Mouse (Mus musculus) hindbrain, embryonic 12.5 days (tissue): ENCODE measurements around the gene Klhdc7b. TPM values are rescaled to one million over a fixed set of nuclear protein-coding genes. Genes with fewer than 3 reads are reported as not detected.
"Not testable (repeated sequence)": the region's sequence is repeated elsewhere in the genome, so short reads cannot be mapped to it uniquely, and the experiment has no call there.

ENCODE experiments used
- ATAC-seq: fragments of 200-750 bp; cut with Nextera tagmentation; 2 replicates; pipeline ENCODE4 v1.8.0; 2017; ENCODE audit warnings: moderate TSS enrichment; ENCODE audit not compliant: low FRiP score
- H3K27ac ChIP-seq: fragments of 300-500 bp; sonication (generic); 2 replicates; pipeline ENCODE4 v1.5.1; 2016; ENCODE audit warnings: mild to moderate bottlenecking
- H3K27me3 ChIP-seq: fragments of 300-500 bp; sonication (generic); 2 replicates; pipeline ENCODE4 v1.6.1; 2016; ENCODE audit warnings: mild to moderate bottlenecking
- H3K36me3 ChIP-seq: fragments of 300-500 bp; sonication (generic); 2 replicates; pipeline ENCODE4 v1.6.1; 2016; ENCODE audit warnings: mild to moderate bottlenecking
- H3K4me1 ChIP-seq: fragments of 300-500 bp; sonication (generic); 2 replicates; pipeline ENCODE4 v1.6.1; 2016
- H3K4me2 ChIP-seq: fragments of 300-500 bp; sonication (generic); replicated peaks from 2 replicates; pipeline ENCODE4 v1.6.1; 2016; ENCODE audit warnings: mild to moderate bottlenecking
- H3K4me3 ChIP-seq: fragments of 300-500 bp; sonication (generic); 2 replicates; pipeline ENCODE4 v1.5.1; 2016; ENCODE audit warnings: mild to moderate bottlenecking
- H3K9ac ChIP-seq: fragments of 300-500 bp; sonication (generic); 2 replicates; pipeline ENCODE4 v1.6.1; 2016; ENCODE audit warnings: mild to moderate bottlenecking, moderate library complexity
- H3K9me3 ChIP-seq: fragments of 300-500 bp; sonication (generic); replicated peaks from 2 replicates; pipeline ENCODE4 v1.6.1; 2016; ENCODE audit warnings: mild to moderate bottlenecking
- WGBS: fragments of 180-500 bp; shearing (Covaris S2); methylation state at CpG from one replicate; pipeline ENCODE4 v1.1.7; 2016; 5-methylcytosine and 5-hydroxymethylcytosine counted together
- polyA plus RNA-seq: library from polyadenylated mRNA; unstranded; fragments of >200 nt; fragmentation: Nextera tagmentation; extraction: Ambion mirVana; gene quantifications from 2 replicates; pipeline ENCODE4 v1.2.1, GENCODE M21; 2016

The Klhdc7b gene
- polyA plus RNA-seq, 1 experiment from 2014 or later = not detected

- peaks cover 14% of the 10 kb centered on the region; the same call in 1 of the 2 replicates for H3K9me3 ChIP-seq
- ATAC-seq = no peak
- H3K4me3 ChIP-seq = no peak within 1 kb of the TSS
- no peak within 1 kb of the TSS for H3K9ac ChIP-seq
- H3K36me3 ChIP-seq = no peaks in the 10 kb centered on the region
- 85% methylated on average over 24 of the region's 24 CpGs for WGBS
- no peaks in the 10 kb centered on the region for H3K27me3 ChIP-seq
- no peaks in the 10 kb centered on the region for H3K4me1 ChIP-seq
- H3K27ac ChIP-seq = no peak within 1 kb of the TSS
- H3K4me2 ChIP-seq = no peak within 1 kb of the TSS
These were observed 25.4 kb downstream of the Klhdc7b start, which contains the start of gene Syce3 for GRCm38 (mm10) chr15:89410118-89410517. Gene Syce3 (minus strand): TSS chr15:89410503.

DNA sequence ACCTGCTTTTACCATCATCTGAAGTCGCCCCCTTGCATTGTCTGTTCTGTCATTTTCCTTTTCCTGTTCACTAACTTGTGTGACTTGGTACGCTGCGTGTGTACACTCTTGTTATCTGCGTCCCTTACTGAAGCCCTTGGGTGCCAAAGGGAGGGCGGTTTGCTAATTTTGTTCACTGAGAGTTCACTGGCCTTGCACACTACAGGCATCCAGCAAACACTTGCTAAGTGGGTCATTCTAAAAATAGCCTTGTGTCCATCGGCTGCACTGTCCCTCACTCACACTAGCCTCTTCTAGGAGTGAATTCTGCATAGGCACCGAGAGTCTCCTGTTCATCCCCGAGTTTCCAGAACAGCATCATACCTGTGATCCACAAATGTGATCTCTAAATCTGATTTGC, 30.6 kb downstream of the Klhdc7b start:
- no peak overlapping the region for H3K9ac ChIP-seq
- no peak overlapping the region for H3K4me3 ChIP-seq
- WGBS = 88% methylated on average over 8 of the region's 8 CpGs
- peaks cover 35% of the 10 kb centered on the region for H3K36me3 ChIP-seq
- H3K27me3 ChIP-seq = no peaks in the 10 kb centered on the region
- ATAC-seq = no peak
- no peak overlapping the region for H3K4me2 ChIP-seq
- H3K27ac ChIP-seq = no peak overlapping the region
- no peaks in the 10 kb centered on the region for H3K4me1 ChIP-seq
- no peaks in the 10 kb centered on the region for H3K9me3 ChIP-seq

GRCm38 (mm10) chr15:89421938-89422337, 37.2 kb downstream of the Klhdc7b start:
- whole genome bisulfite sequencing = 94% methylated on average over 9 of the region's 9 CpGs
- ATAC-seq = no peak
- H3K36me3 ChIP-seq = peaks cover 68% of the 10 kb centered on the region

GRCm38 (mm10) chr15:89424621-89425020, 39.9 kb downstream of the Klhdc7b start:
- Histone ChIP-seq H3K4me3 (no peak overlapping the region), H3K36me3 (peaks cover 52% of the 10 kb centered on the region), H3K27me3 (no peaks in the 10 kb centered on the region), H3K27ac (no peak overlapping the region), H3K4me2 (no peak overlapping the region), H3K9me3 (no peaks in the 10 kb centered on the region), H3K4me1 (peaks cover 16% of the 10 kb centered on the region), H3K9ac (no peak overlapping the region)
- WGBS = 84% methylated on average over 8 of the region's 8 CpGs
- no peak for ATAC-seq

More at GRCm38 (mm10) chr15:89421938-89422337, 37.2 kb downstream of the Klhdc7b start:
- no peaks in the 10 kb centered on the region for H3K9me3 ChIP-seq
- no peak overlapping the region for H3K4me2 ChIP-seq
- H3K4me1 ChIP-seq = peaks cover 7% of the 10 kb centered on the region
- H3K9ac ChIP-seq = no peak overlapping the region
- no peaks in the 10 kb centered on the region for H3K27me3 ChIP-seq
- no peak overlapping the region for H3K27ac ChIP-seq
- H3K4me3 ChIP-seq = no peak overlapping the region

GRCm38 (mm10) chr15:89425711-89426121, 41.0 kb downstream of the Klhdc7b start, which contains the start of gene Cpt1b:
Gene Cpt1b (minus strand): TSS chr15:89425863.
- 0 out of 2 replicates have a peak within 1 kb of the TSS, but pooled peaks have one; percentile 6 for H3K4me2 ChIP-seq
- H3K9me3 ChIP-seq = no peaks in the 10 kb centered on the region
- H3K27ac ChIP-seq = no peak within 1 kb of the TSS
- H3K4me1 ChIP-seq = peaks cover 20% of the 10 kb centered on the region
- WGBS = 19% methylated on average over 6 of the region's 6 CpGs
- peaks cover 42% of the 10 kb centered on the region for H3K36me3 ChIP-seq
- H3K27me3 ChIP-seq = no peaks in the 10 kb centered on the region
- ATAC-seq = no peak
- H3K4me3 ChIP-seq = no peak within 1 kb of the TSS
- no peak within 1 kb of the TSS for H3K9ac ChIP-seq

DNA sequence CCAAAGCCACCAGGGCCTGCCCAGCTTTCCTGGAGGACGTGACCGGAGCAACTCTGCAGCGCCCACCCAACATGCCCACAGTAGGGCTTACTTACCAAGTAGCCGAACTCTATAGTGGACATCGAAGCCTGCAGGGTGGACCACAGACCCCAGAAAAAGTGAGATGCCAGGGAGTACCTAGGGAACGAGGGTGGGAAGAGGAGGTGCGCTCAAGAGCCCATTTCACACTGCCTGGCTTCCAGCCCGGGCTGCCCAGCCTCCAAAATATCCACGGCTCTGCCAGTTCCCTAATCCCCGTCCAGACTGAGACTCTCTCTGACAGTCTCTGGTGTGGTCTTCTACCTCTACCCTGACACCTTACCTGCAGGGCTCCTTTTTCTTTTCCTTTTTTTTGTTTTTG, 42.0 kb downstream of the Klhdc7b start:
- no peak for ATAC-seq

DNA sequence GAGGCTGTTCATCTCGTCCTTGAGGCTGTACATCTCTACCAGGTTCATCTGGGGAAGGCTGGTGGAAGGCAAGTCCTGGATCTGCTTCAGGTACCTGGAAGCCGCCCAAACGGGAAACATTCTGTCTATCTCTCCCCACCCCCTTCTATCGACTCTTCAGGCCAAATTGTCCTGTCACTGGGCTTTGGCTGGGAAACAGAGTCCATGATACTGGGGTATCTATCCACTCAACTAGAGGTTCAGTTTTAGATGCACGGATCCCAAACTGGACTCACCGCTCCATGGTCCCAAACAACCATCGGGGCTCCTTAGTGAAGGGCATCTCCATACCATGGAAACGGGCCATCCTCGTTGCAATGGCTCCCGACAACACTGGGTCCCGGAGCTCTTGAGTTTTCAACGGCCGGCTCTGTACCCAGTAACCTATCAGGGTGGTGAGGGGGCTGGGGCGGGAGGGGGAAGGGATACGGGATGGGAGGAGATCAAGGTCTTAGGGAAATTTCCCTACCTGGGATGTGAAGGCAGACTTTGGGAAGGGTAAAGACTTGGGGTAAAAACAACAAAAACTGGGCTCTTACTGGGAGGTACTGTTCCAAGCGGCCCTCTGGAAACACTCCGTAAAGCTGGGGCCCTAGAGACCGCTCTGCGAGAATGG, 43.5 kb downstream of the Klhdc7b start:
- peak overlapping the region; percentile 92 for H3K4me2 ChIP-seq
- peaks cover 22% of the 10 kb centered on the region for H3K4me1 ChIP-seq
- peaks cover 35% of the 10 kb centered on the region for H3K36me3 ChIP-seq
- peak overlapping the region; percentile 75 for H3K4me3 ChIP-seq
- 84% methylated on average over 19 of the region's 19 CpGs for WGBS
- ATAC-seq = no peak
- peak overlapping the region; percentile 82 for H3K9ac ChIP-seq
- no peaks in the 10 kb centered on the region for H3K27me3 ChIP-seq
- H3K27ac ChIP-seq = no peak overlapping the region
- H3K9me3 ChIP-seq = no peaks in the 10 kb centered on the region

More for the DNA sequence above, 42.0 kb downstream of the Klhdc7b start:
- Histone ChIP-seq H3K4me2 (no peak overlapping the region), H3K9ac (no peak overlapping the region), H3K27me3 (no peaks in the 10 kb centered on the region), H3K9me3 (no peaks in the 10 kb centered on the region), H3K27ac (no peak overlapping the region), H3K4me3 (no peak overlapping the region), H3K4me1 (peaks cover 22% of the 10 kb centered on the region), H3K36me3 (peaks cover 41% of the 10 kb centered on the region)
- WGBS = 92% methylated on average over 10 of the region's 10 CpGs

GRCm38 (mm10) chr15:89428821-89429351, 44.2 kb downstream of the Klhdc7b start:
- Histone ChIP-seq H3K9ac (peak overlapping the region; percentile 82), H3K27ac (peak overlapping the region; percentile 96), H3K4me2 (peak overlapping the region; percentile 92), H3K27me3 (no peaks in the 10 kb centered on the region), H3K4me3 (peak overlapping the region; percentile 75), H3K36me3 (peaks cover 31% of the 10 kb centered on the region), H3K4me1 (peaks cover 22% of the 10 kb centered on the region), H3K9me3 (no peaks in the 10 kb centered on the region)
- ATAC-seq = peak; percentile 55
- 4% methylated on average over 22 of the region's 22 CpGs for whole genome bisulfite sequencing

GRCm38 (mm10) chr15:89429352-89430221, 44.9 kb downstream of the Klhdc7b start, which contains the start of the genes C730034F03Rik, Gm44502 and Chkb:
Gene C730034F03Rik (plus strand): TSS chr15:89429589.
Gene Gm44502 (minus strand): TSS chr15:89429696.
Gene Chkb (minus strand): TSS chr15:89429908.
- Histone ChIP-seq H3K27me3 (no peaks in the 10 kb centered on the region), H3K27ac (peak within 1 kb of the TSS; percentile 96), H3K9ac (peak within 1 kb of the TSS; percentile 82), H3K4me1 (peaks cover 22% of the 10 kb centered on the region), H3K4me3 (peak within 1 kb of the TSS; percentile 75), H3K4me2 (peak within 1 kb of the TSS; percentile 92), H3K36me3 (peaks cover 26% of the 10 kb centered on the region), H3K9me3 (no peaks in the 10 kb centered on the region)
- WGBS = under 1% methylated on average over 70 of the region's 70 CpGs
- ATAC-seq = peak; percentile 95

DNA sequence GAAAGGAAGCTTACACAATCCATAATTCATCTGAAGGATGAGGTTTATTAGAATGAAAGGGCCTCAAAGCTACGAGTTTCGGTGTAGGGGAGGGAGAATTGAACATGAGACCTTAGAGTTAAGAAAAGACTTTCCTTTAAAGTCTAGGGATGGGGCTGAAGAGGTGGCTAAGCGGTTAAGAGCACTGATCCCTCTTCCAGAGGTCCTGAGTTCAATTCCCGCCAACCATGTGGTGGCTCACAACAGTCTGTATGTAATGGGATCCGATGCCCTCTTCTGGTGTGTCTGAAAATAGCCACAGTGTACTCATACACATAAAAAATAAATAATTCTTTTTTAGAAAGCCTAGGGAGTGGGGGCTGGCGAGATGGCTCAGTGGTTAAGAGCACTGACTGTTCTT, 45.6 kb downstream of the Klhdc7b start:
- Histone ChIP-seq H3K9me3 (no peaks in the 10 kb centered on the region), H3K4me2 (peak overlapping the region; percentile 92), H3K36me3 (peaks cover 25% of the 10 kb centered on the region), H3K27me3 (no peaks in the 10 kb centered on the region), H3K4me1 (peaks cover 22% of the 10 kb centered on the region), H3K9ac (peak overlapping the region; percentile 82), H3K27ac (peak overlapping the region; percentile 96), H3K4me3 (peak overlapping the region; percentile 75)
- 46% methylated on average over 6 of the region's 6 CpGs for WGBS
- ATAC-seq = no peak

GRCm38 (mm10) chr15:89430771-89431170, 46.1 kb downstream of the Klhdc7b start:
- peaks cover 18% of the 10 kb centered on the region for H3K4me1 ChIP-seq
- peaks cover 21% of the 10 kb centered on the region for H3K36me3 ChIP-seq
- not testable (repeated sequence) for H3K4me3 ChIP-seq, H3K9me3 ChIP-seq, ATAC-seq, H3K27ac ChIP-seq, H3K27me3 ChIP-seq, H3K4me2 ChIP-seq, H3K9ac ChIP-seq
- WGBS = 86% methylated on average over 9 of the region's 9 CpGs

GRCm38 (mm10) chr15:89431271-89431670, 46.6 kb downstream of the Klhdc7b start:
- H3K36me3 ChIP-seq = peaks cover 16% of the 10 kb centered on the region
- peaks cover 15% of the 10 kb centered on the region for H3K4me1 ChIP-seq
- no peak overlapping the region for H3K9ac ChIP-seq
- H3K9me3 ChIP-seq = no peaks in the 10 kb centered on the region
- ATAC-seq = no peak
- H3K27me3 ChIP-seq = no peaks in the 10 kb centered on the region
- 94% methylated on average over 3 of the region's 3 CpGs for WGBS
- no peak overlapping the region for H3K4me3 ChIP-seq
- H3K27ac ChIP-seq = no peak overlapping the region
- no peak overlapping the region for H3K4me2 ChIP-seq
